Mouse (Mus musculus) heart, postnatal 0 days (tissue): ENCODE measurements at regions not wholly inside any gene's neighbourhood (a gene's known extent, or its start where the extent isn't known, plus 50 kb on each side); places are given as distances from the start of the nearest gene placed in this dataset.

Experiments
- ATAC-seq: fragments of 200-750 bp; cut with Nextera tagmentation; 2 replicates; pipeline ENCODE4 v1.8.0; 2017; ENCODE audit warnings: low read depth, moderate number of reproducible peaks, moderate library complexity; ENCODE audit not compliant: insufficient read depth
- DNase-seq: peaks from one replicate; pipeline ENCODE4 v3.0.0-alpha.2; 2016; ENCODE audit warnings: low spot score
- H3K27ac ChIP-seq: fragments of 300-500 bp; sonication (generic); 2 replicates; pipeline ENCODE4 v1.5.1; 2014; ENCODE audit warnings: low read depth, mild to moderate bottlenecking
- H3K27me3 ChIP-seq: fragments of 300-500 bp; sonication (generic); 2 replicates; pipeline ENCODE4 v1.6.1; 2014; ENCODE audit warnings: low read length, mixed read lengths; ENCODE audit not compliant: control insufficient read depth, insufficient read depth
- H3K36me3 ChIP-seq: fragments of 300-500 bp; sonication (generic); replicated peaks from 2 replicates; pipeline ENCODE4 v1.6.1; 2014; ENCODE audit warnings: low read length, mixed read lengths; ENCODE audit not compliant: control insufficient read depth, insufficient read depth
- H3K4me1 ChIP-seq: fragments of 300-500 bp; sonication (generic); 2 replicates; pipeline ENCODE4 v1.6.1; 2014; ENCODE audit warnings: antibody characterized with exemption; ENCODE audit not compliant: control insufficient read depth, insufficient read depth
- H3K4me2 ChIP-seq: fragments of 300-500 bp; sonication (generic); 2 replicates; pipeline ENCODE4 v1.6.1; 2014; ENCODE audit warnings: low read depth, mild to moderate bottlenecking, low read length, moderate library complexity
- H3K4me3 ChIP-seq: fragments of 300-500 bp; sonication (generic); 2 replicates; pipeline ENCODE4 v1.5.1; 2014; ENCODE audit warnings: low read depth, low read length
- H3K9ac ChIP-seq: fragments of 300-500 bp; sonication (generic); replicated peaks from 2 replicates; pipeline ENCODE4 v1.6.1; 2014; ENCODE audit warnings: low read depth, low read length, mixed read lengths
- H3K9me3 ChIP-seq: fragments of 300-500 bp; sonication (generic); replicated peaks from 2 replicates; pipeline ENCODE4 v1.6.1; 2016; ENCODE audit warnings: low read length; ENCODE audit not compliant: control insufficient read depth
- CTCF ChIP-seq: IDR thresholded peaks from 2 replicates; pipeline ENCODE4 v1.5.1; 2016; ENCODE audit warnings: antibody characterized with exemption, control low read depth, low read depth
- EP300 ChIP-seq: IDR thresholded peaks from 2 replicates; pipeline ENCODE4 v1.6.1; 2016; ENCODE audit warnings: antibody characterized with exemption, low read depth
- WGBS: fragments of 180-500 bp; shearing (Covaris S2); extraction: QIAGEN DNeasy Blood & Tissue Kit; methylation state at CpG from one replicate; pipeline ENCODE4 v1.1.7; 2014; 5-methylcytosine and 5-hydroxymethylcytosine counted together

DNA sequence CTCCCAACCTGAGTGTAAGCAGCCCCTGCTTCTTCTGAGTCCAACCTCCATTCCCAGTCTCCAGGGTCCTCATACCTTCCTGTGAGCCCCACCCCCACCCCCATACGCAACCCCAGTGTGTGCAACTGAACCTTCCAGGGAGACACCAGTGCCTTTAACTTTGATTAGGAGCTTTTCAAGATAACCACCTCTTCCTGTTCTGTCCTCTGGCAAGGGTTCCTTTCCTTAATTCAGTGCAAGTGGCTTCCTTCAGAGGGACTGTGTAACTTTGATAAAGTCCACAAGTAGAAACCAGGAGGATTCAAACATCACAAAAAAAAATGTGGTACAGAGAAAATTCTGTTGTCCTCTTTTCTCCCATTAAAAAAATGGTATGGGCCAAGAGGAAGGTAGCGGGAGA is 174.2 kb upstream of the Nfe2l3 start:
- no peak for TF ChIP-seq CTCF
- TF ChIP-seq EP300: no peak
- no peaks in the 10 kb centered on the region for H3K27me3 ChIP-seq
- no peaks in the 10 kb centered on the region for H3K9me3 ChIP-seq
- no peaks in the 10 kb centered on the region for H3K4me1 ChIP-seq
- no peak overlapping the region for H3K27ac ChIP-seq
- no peak overlapping the region for H3K9ac ChIP-seq
- ATAC-seq: no peak
- no peaks in the 10 kb centered on the region for H3K36me3 ChIP-seq
- 63% methylated on average over 2 of the region's 2 CpGs for WGBS
- H3K4me3 ChIP-seq: no peak overlapping the region
- DNase-seq: no peak
- H3K4me2 ChIP-seq: no peak overlapping the region

DNA sequence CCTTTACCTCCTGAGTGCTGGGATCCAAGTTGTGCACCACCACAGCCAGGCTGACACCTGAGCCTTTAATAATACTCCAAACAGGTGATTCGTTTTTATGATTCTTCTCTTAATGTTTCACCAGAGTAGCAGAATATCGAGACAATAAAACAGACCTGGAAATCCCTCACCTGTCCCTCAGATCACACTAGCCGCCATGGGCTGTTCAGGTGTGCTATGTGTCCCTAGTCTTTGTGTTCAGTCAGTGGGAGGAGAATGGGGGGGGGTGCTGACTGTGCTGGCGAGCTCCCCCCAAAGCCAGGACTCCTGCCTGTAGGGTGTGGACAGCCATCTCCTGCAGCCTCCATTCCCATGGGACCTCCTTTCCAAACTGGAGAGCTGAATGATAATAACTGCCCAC is 168.9 kb upstream of the Nfe2l3 start:
- H3K9me3 ChIP-seq: no peaks in the 10 kb centered on the region
- H3K27me3 ChIP-seq: no peaks in the 10 kb centered on the region
- TF ChIP-seq EP300 (no peak), CTCF (no peak)
- H3K4me1 ChIP-seq: no peaks in the 10 kb centered on the region
- DNase-seq (no peak), ATAC-seq (no peak)
- no peak overlapping the region for H3K9ac ChIP-seq
- no peak overlapping the region for H3K4me3 ChIP-seq
- H3K36me3 ChIP-seq: no peaks in the 10 kb centered on the region
- H3K27ac ChIP-seq: no peak overlapping the region
- WGBS: 75% methylated on average over 4 of the region's 4 CpGs
- no peak overlapping the region for H3K4me2 ChIP-seq

DNA sequence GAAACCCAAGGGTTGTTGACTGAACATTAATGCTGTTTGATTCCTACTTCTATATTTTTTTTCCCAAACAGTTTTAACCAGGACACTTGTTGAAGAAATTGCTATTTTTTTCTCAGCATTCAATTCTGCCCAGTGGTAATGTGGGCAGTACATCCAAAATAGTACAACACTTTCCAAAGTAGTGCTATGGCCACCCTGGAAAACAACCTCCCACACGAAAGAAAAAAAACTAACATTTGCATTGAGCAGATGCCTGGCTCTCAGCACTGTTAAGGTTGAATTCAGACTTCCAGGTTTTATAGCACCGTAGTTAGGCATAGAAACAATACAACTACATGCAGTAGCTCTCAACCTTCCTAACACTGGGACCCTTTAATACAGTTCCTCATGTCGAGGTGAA is 167.1 kb upstream of the Nfe2l3 start:
- DNase-seq (no peak), ATAC-seq (no peak)
- Histone ChIP-seq H3K4me1 (no peaks in the 10 kb centered on the region), H3K9ac (no peak overlapping the region), H3K9me3 (no peaks in the 10 kb centered on the region), H3K4me2 (no peak overlapping the region), H3K36me3 (no peaks in the 10 kb centered on the region), H3K4me3 (no peak overlapping the region), H3K27ac (no peak overlapping the region), H3K27me3 (no peaks in the 10 kb centered on the region)
- WGBS: 85% methylated on average over 3 of the region's 3 CpGs
- TF ChIP-seq CTCF (no peak), EP300 (no peak)

DNA sequence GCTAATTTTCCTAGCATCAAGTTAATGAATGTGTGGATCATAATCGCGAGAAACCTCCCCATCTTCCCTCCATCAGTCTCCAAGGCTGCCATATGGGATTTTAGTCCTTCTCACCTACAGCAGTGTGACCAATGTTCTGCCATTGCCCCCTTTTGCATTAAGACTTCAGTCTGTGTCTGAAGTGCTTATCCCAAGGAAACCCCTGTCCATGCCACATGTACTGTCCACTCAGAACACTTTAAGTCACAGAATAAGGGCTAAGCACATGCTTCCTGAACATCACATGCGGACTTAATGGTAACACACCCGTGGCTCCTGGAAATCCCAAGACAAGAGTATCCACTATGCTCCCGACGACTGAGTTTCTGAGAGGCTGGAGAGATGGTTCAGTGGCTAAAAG is 165.7 kb upstream of the Nfe2l3 start:
- DNase-seq: no peak
- ATAC-seq: no peak
- TF ChIP-seq EP300: no peak
- TF ChIP-seq CTCF: no peak
- no peak overlapping the region for H3K4me2 ChIP-seq
- H3K36me3 ChIP-seq: no peaks in the 10 kb centered on the region
- 86% methylated on average over 6 of the region's 6 CpGs for WGBS
- H3K9ac ChIP-seq: no peak overlapping the region
- H3K9me3 ChIP-seq: no peaks in the 10 kb centered on the region
- no peaks in the 10 kb centered on the region for H3K4me1 ChIP-seq
- H3K4me3 ChIP-seq: no peak overlapping the region
- no peak overlapping the region for H3K27ac ChIP-seq
- no peaks in the 10 kb centered on the region for H3K27me3 ChIP-seq

DNA sequence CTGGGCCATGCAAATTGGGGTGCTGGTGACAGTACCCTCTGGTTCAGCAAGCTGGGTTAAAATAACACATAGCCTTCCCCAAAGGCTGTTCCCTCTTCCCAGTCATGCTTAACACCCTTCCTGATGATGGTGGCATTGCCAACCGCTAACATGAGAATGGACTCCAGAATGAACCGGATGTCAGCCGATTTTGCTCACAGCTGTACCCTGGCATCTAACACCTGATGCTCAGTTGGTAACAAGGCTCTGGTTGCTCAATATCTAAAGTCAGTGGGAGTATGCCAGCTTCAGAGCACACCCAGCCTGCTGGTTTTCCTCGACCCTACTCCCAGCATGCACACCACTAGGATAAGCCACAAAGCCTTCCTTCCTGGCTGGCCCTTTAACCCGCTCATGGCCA is 164.6 kb upstream of the Nfe2l3 start:
- H3K27ac ChIP-seq: no peak overlapping the region
- H3K9me3 ChIP-seq: no peaks in the 10 kb centered on the region
- 76% methylated on average over 5 of the region's 5 CpGs for WGBS
- TF ChIP-seq CTCF: no peak
- TF ChIP-seq EP300: no peak
- H3K4me1 ChIP-seq: no peaks in the 10 kb centered on the region
- ATAC-seq: no peak
- H3K36me3 ChIP-seq: no peaks in the 10 kb centered on the region
- no peak overlapping the region for H3K4me3 ChIP-seq
- no peak overlapping the region for H3K9ac ChIP-seq
- H3K27me3 ChIP-seq: no peaks in the 10 kb centered on the region
- no peak overlapping the region for H3K4me2 ChIP-seq
- no peak for DNase-seq

DNA sequence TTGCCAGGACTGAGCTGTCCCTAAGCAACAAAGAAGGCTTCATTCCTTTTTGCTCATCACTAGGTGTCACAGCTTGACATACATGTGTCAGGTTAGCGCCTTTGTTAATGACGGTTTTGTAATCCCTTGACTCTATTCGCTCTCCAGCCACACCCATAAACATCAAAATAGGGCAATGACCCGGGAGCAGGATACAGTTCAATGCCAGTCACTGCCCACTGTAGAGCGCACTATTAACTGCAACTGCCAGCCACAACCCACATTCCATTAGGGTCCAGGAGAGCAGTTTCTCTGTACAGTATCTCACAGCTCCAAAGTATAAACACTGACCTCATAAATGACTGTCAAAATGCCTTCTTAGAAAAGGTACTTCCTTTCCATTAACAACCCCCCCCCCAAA is 163.5 kb upstream of the Nfe2l3 start:
- ATAC-seq: no peak
- 69% methylated on average over 5 of the region's 5 CpGs for WGBS
- H3K9me3 ChIP-seq: no peaks in the 10 kb centered on the region
- peak overlapping the region; percentile 94 for H3K4me2 ChIP-seq
- no peaks in the 10 kb centered on the region for H3K4me1 ChIP-seq
- no peak for TF ChIP-seq EP300
- TF ChIP-seq CTCF: no peak
- no peak overlapping the region for H3K9ac ChIP-seq
- DNase-seq: peak; percentile 36
- no peaks in the 10 kb centered on the region for H3K36me3 ChIP-seq
- no peak overlapping the region for H3K27ac ChIP-seq
- H3K4me3 ChIP-seq: peak overlapping the region; percentile 62; the same call in 1 of the 2 replicates
- H3K27me3 ChIP-seq: no peaks in the 10 kb centered on the region
